Mouse (Mus musculus) lung, adult 2 months (tissue): Measurements from ENCODE around the gene Krt80. TPM values are rescaled to one million over a fixed set of nuclear protein-coding genes. Genes with fewer than 3 reads are reported as not detected.

Source experiments
- DNase-seq: peaks from one replicate; pipeline ENCODE4 v3.0.0; 2022
- H3K4me1 ChIP-seq: fragments of 200-500 bp; 2 replicates; pipeline ENCODE4 v1.6.1; 2011; ENCODE audit warnings: low read length; ENCODE audit not compliant: control insufficient read depth, insufficient read depth
- H3K4me3 ChIP-seq: fragments of 200-500 bp; replicated peaks from 2 replicates; pipeline ENCODE3; 2011; ENCODE audit warnings: low read depth, mild to moderate bottlenecking, control low read depth, low read length; ENCODE audit errors: extremely low read depth
- CTCF ChIP-seq: fragments of 200-500 bp; IDR thresholded peaks from 2 replicates; pipeline ENCODE4 v1.5.1; 2011; ENCODE audit warnings: mild to moderate bottlenecking, low read length, control low read depth; ENCODE audit not compliant: insufficient read depth
- POLR2A ChIP-seq: fragments of 200-500 bp; IDR thresholded peaks from 2 replicates; pipeline ENCODE4 v1.6.1; 2011; ENCODE audit warnings: low read depth, mild to moderate bottlenecking, control low read depth, low read length, borderline replicate concordance; ENCODE audit errors: extremely low read depth
- WGBS: fragments of 180-500 bp; shearing (Covaris S2); methylation state at CpG from one replicate; pipeline ENCODE4 v1.1.7; 2018; 5-methylcytosine and 5-hydroxymethylcytosine counted together
- polyA plus RNA-seq: library from polyadenylated mRNA; depleted of rRNA; stranded (reverse); fragments of >200 nt; gene quantifications from 2 replicates; pipeline ENCODE4 v1.2.3, GENCODE M21; 2012

Krt80 gene
- polyA plus RNA-seq, 1 experiment: 155 TPM

DNA sequence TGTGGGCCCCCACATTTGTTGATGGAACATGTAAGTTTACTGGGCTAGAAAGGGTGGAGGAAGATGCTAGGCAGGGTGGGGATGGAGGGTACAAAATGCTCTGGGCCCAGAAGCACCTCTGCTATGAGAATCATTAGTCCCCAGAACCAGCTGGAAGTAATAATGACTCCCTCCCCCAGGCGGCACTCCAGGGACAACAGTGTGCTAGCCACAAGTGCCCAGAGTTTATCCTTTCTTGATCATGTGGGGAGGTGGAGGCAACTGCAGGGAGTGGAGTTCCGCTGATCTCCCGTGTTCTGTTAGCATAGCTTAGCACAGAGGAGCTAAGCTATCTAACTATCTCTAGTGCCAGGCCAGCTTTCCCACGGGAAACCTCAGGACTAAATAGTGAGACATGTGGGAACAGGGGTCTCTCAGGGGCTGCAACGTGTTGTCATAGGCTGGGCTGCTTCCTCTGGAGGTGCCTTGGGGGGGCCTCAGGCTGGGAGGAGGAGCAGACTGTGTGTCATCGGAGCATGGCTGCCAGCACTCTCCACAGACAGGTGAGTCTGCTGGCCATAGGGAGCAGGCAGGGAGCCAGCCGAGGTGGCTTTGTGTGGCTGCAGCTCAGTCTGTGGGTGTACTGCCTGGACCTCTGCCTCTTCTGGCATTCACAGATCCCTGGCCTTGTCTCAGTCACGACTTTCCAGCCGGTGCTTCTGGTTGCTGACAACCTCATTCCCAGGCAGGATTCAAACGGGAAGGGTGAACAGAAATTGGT is 17.1 kb downstream of the Krt80 start:
- H3K4me1 ChIP-seq: peaks cover 4% of the 10 kb centered on the region; the same call in 1 of the 2 replicates
- TF ChIP-seq POLR2A: no peak
- no peak for TF ChIP-seq CTCF
- 73% methylated on average over 10 of the region's 10 CpGs for WGBS
- no peak overlapping the region for H3K4me3 ChIP-seq
- DNase-seq: no peak

DNA sequence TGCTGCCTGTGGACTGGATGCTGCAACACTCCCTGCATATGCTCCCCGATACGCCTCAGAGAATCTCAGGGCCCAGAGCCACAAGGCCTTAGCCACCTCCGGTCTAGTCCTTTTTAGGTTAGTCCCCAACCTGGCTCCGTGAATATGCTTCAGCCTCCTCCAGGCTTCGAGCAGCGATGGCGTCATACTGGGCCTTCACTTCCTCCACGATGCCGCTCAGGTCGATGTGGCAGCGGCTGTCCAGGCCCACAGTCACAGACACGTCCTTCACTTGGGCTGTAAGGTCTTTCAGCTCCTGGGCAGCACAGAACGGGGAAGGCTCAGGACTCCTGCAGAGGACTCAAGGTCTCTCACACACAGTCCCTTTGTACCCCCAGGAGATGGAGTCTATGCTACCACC is 17.9 kb downstream of the Krt80 start:
- DNase-seq: no peak
- WGBS: 81% methylated on average over 13 of the region's 13 CpGs
- peaks cover 4% of the 10 kb centered on the region; the same call in 1 of the 2 replicates for H3K4me1 ChIP-seq
- TF ChIP-seq POLR2A: no peak
- no peak overlapping the region for H3K4me3 ChIP-seq

DNA sequence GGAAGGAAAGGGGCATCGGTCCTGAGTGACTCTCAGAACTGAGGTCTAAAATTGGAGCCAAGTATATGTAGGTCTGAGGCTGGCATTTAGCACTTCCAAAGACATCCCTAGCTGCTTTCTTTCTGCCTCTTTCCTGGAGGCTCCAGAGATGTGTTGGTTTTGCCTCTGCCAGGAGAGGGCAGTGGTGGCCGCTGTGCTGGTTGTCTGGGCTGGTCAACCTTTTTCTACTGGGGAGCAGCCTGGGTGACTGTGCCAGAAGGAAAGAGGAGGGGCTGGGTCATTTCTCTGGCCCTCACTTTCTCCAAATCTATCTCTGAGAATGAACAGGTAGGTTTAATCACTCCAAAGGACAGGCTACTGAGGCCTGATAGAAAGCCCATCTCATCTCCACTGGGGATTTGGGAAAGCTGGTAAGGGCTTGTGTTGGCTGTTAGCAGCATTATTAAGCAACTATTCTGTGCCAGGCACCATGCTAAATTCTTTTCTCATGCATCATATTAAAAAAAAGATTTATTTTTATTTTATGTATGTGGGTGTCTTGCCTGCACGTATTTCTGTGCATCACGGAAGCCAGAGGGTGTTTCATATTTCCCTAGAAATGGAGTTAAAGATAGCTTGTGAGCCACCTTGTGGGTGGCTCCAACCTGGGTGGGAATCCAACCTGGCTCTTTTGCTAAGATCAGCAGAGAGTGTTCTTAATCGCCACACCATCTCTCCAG is 28.0 kb downstream of the Krt80 start:
- DNase-seq: peak; percentile 68
- TF ChIP-seq CTCF (peak; percentile 79), POLR2A (no peak)
- no peaks in the 10 kb centered on the region; the same call in 1 of the 2 replicates for H3K4me1 ChIP-seq
- no peak overlapping the region for H3K4me3 ChIP-seq
- WGBS: 63% methylated on average over 5 of the region's 5 CpGs

DNA sequence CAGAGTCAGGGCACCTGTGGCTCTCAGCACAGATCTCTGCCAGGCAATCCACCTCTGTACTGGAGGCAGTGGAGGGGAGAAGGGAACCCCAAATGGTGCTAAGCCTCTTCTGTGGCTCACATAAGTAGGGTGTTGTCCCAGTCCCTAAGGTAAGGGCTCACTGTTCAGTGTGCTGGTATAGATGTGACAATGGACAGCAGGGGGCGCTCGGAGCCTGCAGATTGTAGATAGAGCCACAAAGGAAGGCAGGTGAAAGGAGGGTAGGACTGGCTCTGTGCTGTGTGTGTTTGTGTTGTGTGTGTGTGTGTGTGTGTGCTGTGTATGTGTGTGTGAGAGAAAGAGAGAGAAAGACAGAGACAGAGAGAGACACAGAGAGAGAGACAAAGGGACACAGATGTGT is 30.4 kb downstream of the Krt80 start:
- peaks cover 9% of the 10 kb centered on the region for H3K4me1 ChIP-seq
- WGBS: 0% methylated on average over 2 of the region's 2 CpGs
- TF ChIP-seq POLR2A (no peak), CTCF (peak; percentile 82)
- H3K4me3 ChIP-seq: no peak overlapping the region
- DNase-seq: peak; percentile 89

DNA sequence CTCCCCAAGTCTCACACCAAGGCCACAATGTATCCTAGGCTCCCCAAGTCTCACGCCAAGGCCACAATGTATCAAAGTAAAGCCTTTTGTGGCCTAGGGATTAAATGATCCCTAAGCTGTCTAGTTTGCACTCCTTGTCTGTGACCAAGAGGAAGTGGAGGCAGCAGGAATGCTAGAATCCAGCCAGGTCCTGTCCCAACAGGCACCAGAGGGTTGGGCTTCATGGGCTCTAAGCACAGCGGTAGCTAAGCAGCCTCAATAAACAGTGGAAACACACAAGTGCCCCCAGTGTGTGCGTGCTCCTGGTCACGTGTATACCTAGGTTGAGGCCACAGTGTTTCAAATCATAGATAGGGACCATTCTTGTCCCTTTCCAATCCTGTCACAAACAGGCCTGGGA is 31.6 kb downstream of the Krt80 start:
- peak; percentile 60 for DNase-seq
- no peak overlapping the region for H3K4me3 ChIP-seq
- TF ChIP-seq POLR2A (peak; percentile 21; the same call in 1 of the 2 replicates), CTCF (no peak)
- 62% methylated on average over 4 of the region's 4 CpGs for WGBS
- peaks cover 9% of the 10 kb centered on the region for H3K4me1 ChIP-seq

DNA sequence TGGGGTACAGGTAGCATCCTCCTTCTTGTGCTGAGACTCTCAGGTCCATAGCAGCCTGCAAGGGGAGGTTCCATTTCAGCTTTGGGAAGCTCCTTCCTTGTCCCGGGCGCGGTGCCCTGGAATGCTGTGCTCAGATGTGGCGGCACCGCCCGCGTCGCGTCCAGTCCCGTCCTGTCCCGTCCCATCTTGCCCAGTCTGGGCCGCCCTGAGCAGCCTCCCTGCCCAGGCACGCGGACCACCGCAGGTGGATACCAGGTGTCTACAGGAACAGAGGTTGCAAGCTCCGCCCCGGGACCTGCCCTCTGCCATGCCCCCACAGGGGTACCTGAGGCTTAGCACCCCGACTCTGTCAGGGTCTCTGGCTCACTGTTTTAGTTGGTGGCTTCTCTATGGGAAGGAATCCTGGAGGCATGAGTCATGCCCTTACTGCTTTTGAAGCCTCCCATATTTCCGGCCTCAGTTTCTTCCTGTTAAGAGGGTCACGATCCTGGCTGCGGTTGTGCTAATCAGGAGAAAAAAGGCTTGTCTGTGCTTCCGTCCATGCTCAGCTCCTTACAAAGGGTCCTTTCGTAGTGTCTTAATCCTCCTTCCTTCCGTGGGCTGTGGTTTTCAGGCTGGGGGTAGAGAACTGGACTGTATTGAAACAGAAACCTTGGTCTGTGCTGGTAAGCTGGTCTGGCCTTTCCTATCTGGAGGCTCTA is 33.3 kb downstream of the Krt80 start:
- peak; percentile 31 for DNase-seq
- TF ChIP-seq CTCF (no peak), POLR2A (no peak)
- Histone ChIP-seq H3K4me3 (no peak overlapping the region), H3K4me1 (peaks cover 9% of the 10 kb centered on the region)
- 18% methylated on average over 24 of the region's 24 CpGs for WGBS

DNA sequence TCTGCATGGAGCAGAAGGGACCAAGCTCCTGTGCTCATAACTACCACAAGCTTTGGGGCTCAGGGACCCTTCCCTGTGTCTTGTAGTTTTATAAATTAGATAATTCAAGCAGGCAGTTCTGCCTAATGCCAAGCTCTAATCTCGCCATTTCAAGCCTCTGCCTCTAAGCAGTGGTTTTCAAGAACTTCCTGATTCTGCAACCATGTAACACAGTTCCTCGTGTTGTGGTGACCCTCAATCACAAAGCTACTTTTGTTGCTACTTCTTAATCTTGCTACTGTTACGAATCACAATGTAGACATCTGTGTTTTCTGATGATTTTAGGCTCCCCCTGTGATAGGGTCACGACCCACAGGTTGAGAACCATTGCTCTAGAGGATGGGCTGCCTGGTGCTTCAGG is 36.3 kb downstream of the Krt80 start:
- no peak overlapping the region for H3K4me3 ChIP-seq
- 49% methylated on average over 4 of the region's 4 CpGs for WGBS
- TF ChIP-seq CTCF (no peak), POLR2A (no peak)

DNA sequence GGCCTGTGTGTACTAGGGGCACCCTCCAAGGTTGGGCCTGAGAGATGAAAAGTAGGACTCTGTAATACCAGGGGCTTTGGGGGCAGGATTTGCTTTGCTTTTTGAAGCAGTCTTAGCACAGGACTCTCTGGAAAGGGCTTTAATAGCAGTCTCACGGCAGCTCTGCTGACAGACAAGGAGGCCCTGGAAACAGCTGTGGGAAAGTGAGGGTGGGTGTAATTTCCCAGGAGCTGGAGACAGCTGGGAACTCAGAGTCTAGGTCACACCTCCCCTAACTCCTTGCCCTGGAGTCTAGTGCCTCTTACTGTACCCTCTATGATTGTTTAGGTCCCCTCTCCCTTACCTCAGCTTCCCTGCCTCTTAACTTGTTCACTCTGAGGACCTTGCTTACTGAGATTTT is 36.8 kb downstream of the Krt80 start:
- no peak for TF ChIP-seq CTCF
- TF ChIP-seq POLR2A: no peak
- no peak overlapping the region for H3K4me3 ChIP-seq
- peaks cover 9% of the 10 kb centered on the region for H3K4me1 ChIP-seq
- WGBS: 19% methylated on average over 1 of the region's 1 CpGs
- DNase-seq: no peak

More for the DNA sequence above, 36.3 kb downstream of the Krt80 start:
- DNase-seq: no peak
- H3K4me1 ChIP-seq: peaks cover 9% of the 10 kb centered on the region

DNA sequence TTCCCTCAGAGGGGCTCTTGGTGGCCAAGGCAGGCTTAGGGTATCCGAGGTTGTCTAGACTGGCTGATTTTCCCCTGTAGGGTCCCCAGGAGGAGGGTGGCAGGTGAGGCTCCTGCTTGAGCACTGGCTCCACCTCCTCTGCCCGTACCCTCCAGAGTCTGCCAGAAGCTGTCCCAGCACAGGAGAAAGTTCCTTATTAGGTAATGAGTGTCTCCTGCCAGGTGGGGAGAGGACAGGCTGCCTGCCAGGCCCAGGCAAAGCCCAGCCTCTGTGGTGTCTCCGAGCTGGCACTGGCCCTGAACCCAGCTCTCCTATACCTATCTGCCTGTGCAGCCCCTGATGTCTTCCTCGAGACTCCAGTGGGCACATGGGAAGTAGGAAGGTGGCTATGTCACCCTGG is 37.6 kb downstream of the Krt80 start:
- peak; percentile 63 for DNase-seq
- WGBS: 50% methylated on average over 4 of the region's 4 CpGs
- Histone ChIP-seq H3K4me3 (no peak overlapping the region), H3K4me1 (peaks cover 9% of the 10 kb centered on the region)
- no peak for TF ChIP-seq POLR2A
- TF ChIP-seq CTCF: no peak
